Mouse (Mus musculus) regulatory T cell (primary cell): ENCODE data around the gene Olfr1512.
"Not testable (repeated sequence)": the region's sequence is repeated elsewhere in the genome, so short reads cannot be mapped to it uniquely, and the experiment has no call there.

ENCODE experiments used
- in situ Hi-C: fragments of 300-600 bp; cut with MboI, MseI; formaldehyde crosslinking; loops from one replicate; pipeline ENCODE4 v1.15.1; 2025; ENCODE audit warnings: high pct_unique_total_duplicates

The Olfr1512 gene

DNA sequence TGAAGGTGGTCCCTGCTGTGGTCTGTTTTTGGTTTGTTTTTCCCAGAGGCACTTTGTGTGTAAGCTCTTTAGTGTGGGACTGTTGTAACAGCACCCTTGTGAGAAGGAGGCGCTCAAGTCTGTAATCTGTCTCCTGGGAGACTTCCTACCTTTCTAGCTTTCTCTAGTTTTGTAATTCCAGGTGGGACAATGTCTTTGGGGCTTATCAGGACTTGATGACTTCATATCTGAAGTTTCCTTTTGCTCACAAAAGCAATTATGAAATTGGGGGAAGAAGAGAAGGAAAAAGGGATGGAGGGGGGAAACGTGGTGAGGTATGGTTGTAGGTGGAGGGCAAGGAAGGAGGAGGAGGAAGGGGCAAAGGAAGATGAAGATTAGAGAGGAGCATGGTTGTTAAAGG is at the start of gene Olfr1512:
Gene Olfr1512, minus strand, starts transcription at position 101 of the 400 bp plus-strand sequence.
- in situ Hi-C loops = loop anchor here (25.0 kb wide), 1 partner anchor 1908 kb away; the partner anchor contains the start of gene Olfr49

DNA sequence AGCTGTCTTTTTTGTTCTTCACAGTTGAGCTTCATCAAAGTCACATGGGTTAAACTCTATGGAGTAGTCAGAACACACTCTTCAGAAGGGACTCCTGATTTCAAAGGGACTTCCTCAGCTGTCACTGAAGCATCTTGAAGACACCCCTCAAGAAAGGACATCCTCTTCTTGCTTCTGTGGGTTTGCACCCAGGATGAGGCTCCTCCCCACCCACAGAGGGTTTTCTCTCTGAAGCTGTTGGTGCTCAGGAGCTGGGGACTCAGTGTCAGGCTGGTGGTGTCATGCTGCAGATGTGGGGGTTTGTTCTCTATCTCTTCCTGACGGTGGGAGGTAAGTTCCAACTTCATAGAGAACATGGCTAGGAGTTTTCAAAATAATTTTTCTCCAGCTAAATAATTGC is 48.7 kb upstream of the Olfr1512 start:
- in situ Hi-C loops = no loop called here

DNA sequence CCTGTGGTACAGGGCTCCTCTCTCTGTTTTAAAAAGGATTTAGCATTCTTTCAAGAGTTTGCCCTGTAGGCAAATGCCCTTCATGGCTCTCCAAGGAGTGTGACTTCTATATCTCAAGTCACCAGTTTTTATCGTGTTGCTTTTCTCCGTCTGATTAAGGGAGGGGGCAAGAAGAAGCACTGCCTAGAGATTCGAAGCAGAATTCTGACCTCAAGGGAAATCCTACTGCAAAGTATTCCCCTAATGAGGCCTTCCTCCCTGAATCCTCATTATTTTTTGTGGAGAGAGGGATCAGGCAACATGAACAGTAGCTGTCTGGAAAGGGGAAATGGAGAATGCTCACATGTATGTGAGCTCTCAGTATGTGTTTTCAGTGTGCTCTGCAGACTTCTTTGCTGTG is 35.3 kb upstream of the Olfr1512 start, which contains the start of gene Olfr1510:
Gene Olfr1510, minus strand, starts transcription at position 101 of the 400 bp plus-strand sequence.
- in situ Hi-C loops = no loop called here

DNA sequence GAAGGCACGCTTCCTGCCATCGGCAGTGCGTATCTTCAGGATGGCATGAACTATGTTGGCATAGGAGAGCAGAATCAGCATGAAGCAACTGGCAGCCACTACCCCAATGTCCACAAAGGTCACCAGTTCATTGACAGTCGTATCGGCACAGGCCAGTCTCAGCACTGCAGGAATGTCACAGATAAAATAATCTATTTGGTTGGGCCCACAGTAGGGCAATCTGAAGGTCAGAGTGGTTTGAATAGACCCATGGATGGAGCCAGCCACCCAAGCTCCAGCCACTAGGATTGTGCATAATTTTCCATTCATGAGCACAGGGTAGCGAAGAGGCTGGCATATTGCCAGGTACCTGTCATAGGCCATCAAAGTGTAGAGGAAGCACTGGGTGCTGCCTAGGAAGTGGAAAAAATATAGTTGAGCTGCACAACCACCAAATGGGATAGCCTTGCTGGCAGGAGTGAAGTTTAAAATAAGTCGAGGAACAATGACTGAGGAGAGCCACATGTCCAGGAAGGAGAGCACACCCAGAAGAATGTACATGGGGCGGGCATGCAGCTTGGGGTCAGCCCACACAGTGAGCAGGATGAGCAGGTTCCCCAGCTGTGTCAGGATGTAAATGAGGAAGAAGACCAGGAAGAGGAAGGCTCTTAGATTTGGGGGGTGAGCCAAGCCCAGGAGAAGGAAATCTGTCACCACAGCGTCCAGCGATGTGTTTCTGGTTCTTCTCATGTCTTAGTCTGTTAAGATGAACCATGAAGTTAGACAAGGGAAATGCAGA is 31.4 kb upstream of the Olfr1512 start:
- in situ Hi-C loops = not testable (repeated sequence)

DNA sequence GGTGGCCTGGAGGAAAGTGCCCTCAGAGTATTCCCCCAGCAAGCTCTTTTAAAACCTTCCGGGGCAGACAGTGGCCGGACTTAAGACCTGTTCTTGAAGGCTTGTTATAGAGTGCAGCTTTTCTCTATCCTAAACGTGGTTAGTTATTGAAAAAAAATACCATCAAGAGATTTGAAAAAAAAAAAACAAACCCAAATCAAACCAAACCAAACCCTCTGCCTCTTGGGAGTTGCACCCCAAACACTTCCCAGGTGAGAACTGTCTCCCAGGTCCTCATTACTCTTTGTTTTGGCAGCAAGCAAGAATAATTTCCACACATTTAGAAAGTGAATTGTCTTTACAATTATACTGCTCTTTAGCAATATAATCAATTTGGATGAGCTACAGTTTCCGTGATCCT is 18.3 kb upstream of the Olfr1512 start, which contains the start of gene Olfr1511:
Gene Olfr1511, minus strand, starts transcription at position 101 of the 400 bp plus-strand sequence.
- in situ Hi-C loops = loop anchor here (25.0 kb wide), 1 partner anchor 1890 kb away; the partner anchor contains the start of gene Olfr49

DNA sequence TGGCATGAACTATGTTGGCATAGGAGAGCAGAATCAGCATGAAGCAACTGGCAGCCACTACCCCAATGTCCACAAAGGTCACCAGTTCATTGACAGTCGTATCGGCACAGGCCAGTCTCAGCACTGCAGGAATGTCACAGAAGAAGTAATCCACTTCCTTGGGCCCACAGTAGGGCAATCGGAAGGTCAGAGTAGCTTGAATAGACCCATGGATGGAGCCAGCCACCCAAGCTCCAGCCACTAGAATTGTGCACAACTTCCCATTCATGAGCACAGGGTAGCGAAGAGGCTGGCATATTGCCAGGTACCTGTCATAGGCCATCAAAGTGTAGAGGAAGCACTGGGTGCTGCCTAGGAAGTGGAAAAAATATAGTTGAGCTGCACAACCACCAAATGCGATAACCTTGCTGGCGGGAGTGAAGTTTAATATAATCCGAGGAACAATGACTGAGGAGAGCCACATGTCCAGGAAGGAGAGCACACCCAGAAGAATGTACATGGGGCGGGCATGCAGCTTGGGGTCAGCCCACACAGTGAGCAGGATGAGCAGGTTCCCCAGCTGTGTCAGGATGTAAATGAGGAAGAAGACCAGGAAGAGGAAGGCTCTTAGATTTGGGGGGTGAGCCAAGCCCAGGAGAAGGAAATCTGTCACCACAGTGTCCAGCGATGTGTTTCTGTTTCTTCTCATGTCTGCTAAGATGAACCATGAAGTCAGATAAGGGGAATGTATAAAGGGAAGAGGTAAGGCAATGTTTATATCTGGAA is 11.3 kb upstream of the Olfr1512 start:
- in situ Hi-C loops = loop anchor here (25.0 kb wide), 1 partner anchor 1897 kb away; the partner anchor contains the start of gene Olfr49

DNA sequence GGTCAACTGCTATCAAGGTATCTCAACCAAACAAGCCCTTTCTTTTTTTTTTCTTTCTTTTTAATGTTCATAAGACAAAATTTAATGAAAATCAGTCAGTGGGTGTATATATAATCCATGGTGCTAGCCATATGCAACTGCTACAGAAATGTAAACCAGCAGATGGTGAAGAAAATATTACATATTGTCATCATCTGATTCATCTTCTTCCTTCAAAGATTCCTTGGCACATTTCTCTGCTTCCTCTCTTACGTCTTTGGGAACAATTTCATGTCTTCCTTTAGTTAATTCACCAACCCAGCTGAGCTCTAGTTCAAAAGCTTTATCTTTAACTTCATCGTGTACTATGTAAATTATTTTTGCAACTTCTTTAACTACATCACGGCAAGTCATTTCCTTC is 10.2 kb downstream of the Olfr1512 start:
- in situ Hi-C loops = no loop called here

DNA sequence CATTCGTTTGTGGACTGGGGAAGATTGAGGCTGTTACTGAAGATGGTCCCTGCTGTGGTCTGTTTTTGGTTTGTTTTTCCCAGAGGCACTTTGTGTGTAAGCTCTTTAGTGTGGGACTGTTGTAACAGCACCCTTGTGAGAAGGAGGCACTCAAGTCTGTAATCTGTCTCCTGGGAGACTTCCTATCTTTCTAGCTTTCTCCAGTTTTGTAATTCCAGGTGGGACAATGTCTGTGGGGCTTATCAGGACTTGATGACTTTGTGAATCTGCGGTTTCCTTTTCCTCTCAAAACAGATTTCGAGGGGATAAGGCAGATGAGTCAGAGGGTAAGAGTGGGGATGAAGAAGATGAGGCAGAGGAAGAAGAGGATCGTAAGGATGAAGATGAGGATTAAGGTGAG is 22.7 kb downstream of the Olfr1512 start, which contains the start of gene Olfr1513:
Gene Olfr1513, minus strand, starts transcription at position 101 of the 400 bp plus-strand sequence.
- in situ Hi-C loops = no loop called here

DNA sequence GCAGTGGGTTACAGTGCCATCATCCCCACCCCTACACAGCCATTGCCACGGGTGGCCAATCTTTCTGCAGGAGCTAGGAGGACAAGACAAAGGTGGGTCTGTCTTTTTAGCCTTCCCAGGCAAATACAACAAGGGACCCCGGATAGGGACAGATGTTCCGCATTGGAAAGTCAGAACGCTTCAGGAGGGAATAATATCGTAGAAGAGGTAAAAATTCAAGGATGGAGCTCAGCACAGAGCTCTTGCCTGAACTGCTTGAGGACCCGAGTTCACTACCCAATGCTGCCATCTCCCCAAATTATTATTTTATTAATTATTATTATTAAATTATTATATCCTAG is 39.5 kb downstream of the Olfr1512 start:
- in situ Hi-C loops = loop anchor here (5.0 kb wide), 1 partner anchor 42 kb away; no protein-coding TSS in a partner anchor

DNA sequence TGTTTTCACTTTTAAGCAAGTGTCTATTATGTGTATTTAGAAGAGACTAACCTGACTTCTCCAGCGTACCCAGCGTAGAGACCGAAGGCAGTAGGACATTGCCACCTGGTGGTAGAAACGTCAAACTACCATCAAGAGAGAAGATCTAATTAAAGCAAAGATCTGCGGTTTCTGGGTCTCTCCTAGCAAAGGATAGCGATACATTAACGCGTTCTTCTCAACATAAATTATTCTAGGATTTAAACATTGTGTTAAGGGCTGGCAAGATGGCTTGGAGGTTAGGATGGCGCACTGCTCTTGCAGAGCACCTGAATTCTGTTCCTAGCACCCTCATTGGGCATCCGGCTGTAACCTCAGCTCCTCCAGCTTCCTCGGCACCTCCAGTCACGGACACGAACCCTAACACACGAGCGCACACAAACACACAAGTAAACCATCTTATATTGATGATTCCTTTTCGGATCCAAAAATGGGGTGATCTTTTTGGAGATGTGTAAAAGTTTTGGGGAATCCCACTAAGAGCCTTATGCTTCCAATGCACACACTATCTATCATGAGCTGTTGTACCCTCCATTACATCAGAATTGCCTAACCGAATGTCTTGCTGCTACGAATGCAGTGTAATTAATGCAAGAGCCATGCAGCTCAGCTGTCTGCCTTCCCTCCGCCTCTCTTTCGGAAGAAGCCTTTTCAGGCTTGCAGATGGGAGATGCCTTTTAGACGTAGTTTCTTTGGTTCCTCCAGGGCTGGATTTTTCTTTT is 40.0 kb downstream of the Olfr1512 start:
- in situ Hi-C loops = loop anchor here (5.0 kb wide), 1 partner anchor 42 kb away; no protein-coding TSS in a partner anchor

DNA sequence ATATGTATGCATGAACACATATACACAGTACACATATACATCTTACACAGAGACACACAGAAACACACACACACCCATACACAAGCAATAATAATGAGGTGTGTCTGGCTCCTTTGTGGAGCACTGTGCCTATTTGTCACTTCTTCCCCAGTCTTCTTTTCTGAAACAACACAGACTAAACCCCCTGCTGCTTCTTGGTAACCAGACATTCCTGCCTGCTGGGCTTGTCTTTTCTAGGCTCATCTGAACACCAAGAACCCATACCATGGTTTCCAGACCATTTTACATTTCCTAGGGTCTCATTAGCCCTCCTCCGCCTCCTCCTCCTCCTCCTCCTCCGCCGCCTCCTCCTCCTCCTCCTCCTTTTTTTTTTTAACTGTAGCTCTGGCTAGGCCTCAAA is 46.8 kb downstream of the Olfr1512 start:
- in situ Hi-C loops = no loop called here

DNA sequence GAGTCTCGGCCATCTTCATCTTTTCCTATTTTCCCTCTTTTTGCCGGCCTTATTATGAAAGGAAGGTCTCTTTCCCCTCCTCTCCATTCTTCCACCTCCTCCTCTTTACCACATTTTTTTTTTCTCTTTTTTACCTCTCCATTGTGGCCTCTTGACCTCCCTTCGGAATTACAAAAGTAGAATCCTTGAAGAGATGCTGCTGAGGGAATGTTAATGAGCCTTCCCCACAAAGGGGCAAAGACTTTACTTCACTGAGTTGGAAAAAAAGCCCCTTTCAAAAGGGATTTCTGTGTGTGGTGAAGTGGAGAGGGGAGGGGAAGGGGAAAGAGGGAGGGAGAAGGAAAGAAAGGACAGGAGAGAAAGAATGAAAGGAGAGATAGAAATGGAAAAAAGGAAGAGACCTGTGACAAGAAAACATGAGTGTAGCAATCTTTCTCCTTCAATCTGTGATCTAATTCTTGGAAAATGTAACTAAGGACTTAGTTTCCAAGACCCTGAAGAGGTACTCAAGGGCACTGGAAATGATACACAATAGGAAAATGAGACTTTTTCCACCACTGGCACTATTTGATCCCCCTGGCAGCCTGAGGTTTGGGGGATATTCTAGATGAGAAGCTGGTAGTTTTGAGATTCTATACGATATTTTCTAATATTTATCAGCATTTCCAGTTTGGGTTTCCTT is 47.8 kb downstream of the Olfr1512 start:
- in situ Hi-C loops = no loop called here

DNA sequence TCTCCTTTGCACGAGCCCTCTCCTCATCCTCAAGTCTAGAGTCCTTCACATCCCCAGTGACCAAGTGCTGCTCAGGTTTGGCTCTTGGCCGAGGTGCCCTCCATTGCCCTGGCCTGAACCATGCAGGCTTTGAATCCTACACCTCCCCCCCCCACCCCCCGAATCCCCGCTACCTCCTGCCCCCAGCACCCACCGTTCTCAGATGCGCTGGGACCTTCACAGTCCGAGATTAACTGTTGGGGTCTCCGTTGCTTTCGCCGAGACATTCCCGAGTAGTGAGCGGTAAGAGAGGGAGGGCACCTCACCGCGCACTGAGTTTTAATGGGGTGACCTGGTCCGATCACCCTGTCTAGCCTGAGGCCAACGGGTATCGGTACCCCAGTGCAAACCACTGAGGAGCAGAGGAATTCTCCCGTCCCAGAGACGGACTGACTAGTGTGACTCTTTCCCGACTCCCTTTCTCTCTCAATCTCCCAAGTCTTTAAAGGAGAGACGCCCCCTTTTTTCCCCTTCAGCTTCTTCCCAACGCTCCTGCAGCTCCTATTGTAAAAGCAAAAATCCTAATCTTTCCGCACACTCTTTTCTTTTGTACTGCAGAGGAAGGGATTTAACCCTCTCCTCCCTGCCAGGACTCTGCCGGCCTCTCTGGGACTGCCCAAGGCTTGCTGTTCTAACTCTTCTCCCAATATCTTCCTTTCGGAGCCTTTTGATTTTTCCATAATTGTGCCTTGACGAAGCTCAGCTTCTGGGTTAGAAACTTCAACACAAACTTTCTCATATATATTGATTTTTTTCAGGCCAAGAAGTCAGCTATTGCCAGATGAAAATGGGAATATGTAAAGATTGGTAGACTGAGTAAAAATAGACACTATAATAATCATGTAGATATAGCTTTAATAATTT is 50.8 kb downstream of the Olfr1512 start, which contains the start of gene Sall2:
Gene Sall2, minus strand, starts transcription at position 853 of the 903 bp plus-strand sequence.
- in situ Hi-C loops = no loop called here

DNA sequence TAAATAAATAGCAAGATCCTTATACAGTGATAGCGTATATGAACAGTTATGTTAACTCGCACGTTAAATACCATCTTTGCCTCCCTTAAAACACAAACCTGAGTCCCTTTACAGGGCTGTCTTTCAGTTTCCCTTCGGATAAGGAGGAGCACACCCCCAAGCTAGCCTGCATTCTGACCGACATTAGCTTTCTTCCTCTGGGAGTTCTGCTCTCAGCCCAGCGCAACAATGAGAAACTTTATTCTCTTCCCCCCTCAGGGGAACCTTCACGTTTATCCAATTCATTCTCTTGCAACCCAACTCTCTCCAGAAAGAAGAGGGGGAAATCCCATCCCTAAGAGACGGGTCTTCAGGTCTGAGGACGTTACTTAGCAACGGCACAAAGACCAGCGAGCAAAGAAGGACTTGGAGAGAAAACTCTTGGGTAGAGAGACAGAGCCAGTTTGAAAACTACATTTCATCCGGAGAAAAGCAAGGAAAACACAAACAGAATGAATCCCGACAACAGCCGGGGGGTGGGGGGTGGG is 51.5 kb downstream of the Olfr1512 start:
- in situ Hi-C loops = no loop called here

DNA sequence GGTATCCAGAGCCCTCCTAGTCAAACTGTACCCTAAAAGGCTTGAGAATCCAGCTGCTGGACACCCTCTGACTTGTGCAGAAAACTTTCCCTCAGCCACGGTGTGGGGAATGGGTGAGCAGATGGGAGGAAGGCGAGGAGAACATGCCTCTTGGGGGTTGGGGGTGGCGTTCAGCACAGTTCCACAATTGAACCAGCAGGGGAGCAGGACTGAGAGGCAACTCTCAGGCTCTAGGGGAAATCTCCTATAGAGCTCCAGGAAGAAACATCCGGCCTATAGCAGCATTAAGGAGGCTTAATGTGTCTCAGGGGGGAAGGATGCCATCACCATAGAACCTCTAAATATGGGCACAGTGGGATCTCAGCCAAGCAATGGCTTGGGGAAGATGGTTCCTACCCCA is 53.1 kb downstream of the Olfr1512 start:
- in situ Hi-C loops = no loop called here
